Mouse (Mus musculus): Measurements from ENCODE around the gene Focad. TPM values are rescaled to one million over a fixed set of nuclear protein-coding genes. Genes with fewer than 3 reads are reported as not detected.

The Focad gene
- polyA plus RNA-seq, 1 experiment from 2014 or later = 14.6 TPM

DNA sequence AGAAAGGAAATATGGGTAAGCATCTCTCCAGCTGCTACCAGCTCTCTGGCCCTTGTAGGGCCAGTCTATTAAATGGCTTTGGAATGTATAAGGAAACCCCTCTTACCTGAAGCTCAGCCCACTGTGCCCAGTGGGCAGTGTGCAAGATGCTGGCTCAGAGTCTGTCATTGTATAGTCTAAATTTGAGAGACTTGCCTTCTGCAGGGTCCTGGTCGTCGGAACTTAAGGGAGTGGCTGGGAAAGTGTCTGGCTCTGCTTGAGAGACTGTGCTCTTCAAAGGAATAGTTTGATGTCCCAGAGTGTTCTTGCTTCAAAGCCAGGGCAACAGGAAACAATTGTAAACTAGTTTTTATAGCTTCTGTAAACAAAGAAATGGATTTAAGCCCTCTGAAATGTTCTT, 41.5 kb downstream of the Focad start:
- Histone ChIP-seq H3K9me3 (ENCODE audit: control insufficient read depth, low read length) (no peaks in the 10 kb centered on the region), H3K4me1 (replicated peaks; ENCODE audit: control insufficient read depth, insufficient read depth, low read length) (no peaks in the 10 kb centered on the region), H3K4me3 (ENCODE audit: low read depth, low read length) (no peak overlapping the region), H3K27ac (ENCODE audit: low read depth, low read length) (no peak overlapping the region), H3K36me3 (ENCODE audit: control insufficient read depth, insufficient read depth, low read length) (no peaks in the 10 kb centered on the region), H3K9ac (ENCODE audit: low read depth, low read length) (no peak overlapping the region), H3K27me3 (ENCODE audit: control insufficient read depth, insufficient read depth, low read length) (no peaks in the 10 kb centered on the region), H3K4me2 (replicated peaks; ENCODE audit: low read depth, low read length) (no peak overlapping the region)
- DNase-seq (ENCODE audit: low spot score) = no peak
- WGBS = 47% methylated on average over 2 of the region's 2 CpGs
- no peak for ATAC-seq (ENCODE audit: low FRiP score)

DNA sequence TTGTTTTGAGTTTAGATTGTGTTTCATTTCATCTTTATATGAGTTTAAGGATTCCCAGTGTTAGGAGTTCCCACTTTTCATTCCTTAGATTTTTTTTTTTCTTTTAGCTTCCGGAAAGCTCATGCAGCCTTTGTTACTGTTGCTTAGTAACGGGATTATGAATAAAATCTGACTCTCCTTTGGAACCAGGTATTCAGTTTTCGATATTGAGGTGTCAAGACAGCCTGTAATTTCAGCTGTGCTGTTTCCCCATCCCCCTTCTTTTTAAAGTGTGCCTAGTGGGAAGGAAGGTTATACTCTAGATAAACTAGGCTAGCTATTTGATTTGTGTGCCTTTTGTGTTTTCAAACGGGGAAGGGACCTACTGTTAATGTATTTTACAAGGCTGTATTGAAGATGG, 42.1 kb downstream of the Focad start:
- Histone ChIP-seq H3K9me3 (ENCODE audit: control insufficient read depth, low read length) (no peaks in the 10 kb centered on the region), H3K4me3 (ENCODE audit: low read depth, low read length) (no peak overlapping the region), H3K4me2 (replicated peaks; ENCODE audit: low read depth, low read length) (no peak overlapping the region), H3K4me1 (replicated peaks; ENCODE audit: control insufficient read depth, insufficient read depth, low read length) (no peaks in the 10 kb centered on the region), H3K27me3 (ENCODE audit: control insufficient read depth, insufficient read depth, low read length) (no peaks in the 10 kb centered on the region), H3K9ac (ENCODE audit: low read depth, low read length) (no peak overlapping the region), H3K36me3 (ENCODE audit: control insufficient read depth, insufficient read depth, low read length) (no peaks in the 10 kb centered on the region), H3K27ac (ENCODE audit: low read depth, low read length) (no peak overlapping the region)
- ATAC-seq (ENCODE audit: low FRiP score) (no peak), DNase-seq (ENCODE audit: low spot score) (no peak)
- WGBS = 61% methylated on average over 4 of the region's 4 CpGs

GRCm38 (mm10) chr4:88138366-88138917, 44.0 kb downstream of the Focad start:
- H3K27ac ChIP-seq (ENCODE audit: low read depth, low read length) = no peak overlapping the region
- H3K4me2 ChIP-seq (replicated peaks; ENCODE audit: low read depth, low read length) = no peak overlapping the region
- no peak for DNase-seq (ENCODE audit: low spot score)
- no peaks in the 10 kb centered on the region for H3K9me3 ChIP-seq (ENCODE audit: control insufficient read depth, low read length)
- no peak overlapping the region for H3K4me3 ChIP-seq (ENCODE audit: low read depth, low read length)
- no peaks in the 10 kb centered on the region for H3K4me1 ChIP-seq (replicated peaks; ENCODE audit: control insufficient read depth, insufficient read depth, low read length)
- no peaks in the 10 kb centered on the region for H3K36me3 ChIP-seq (ENCODE audit: control insufficient read depth, insufficient read depth, low read length)
- no peaks in the 10 kb centered on the region for H3K27me3 ChIP-seq (ENCODE audit: control insufficient read depth, insufficient read depth, low read length)
- no peak for ATAC-seq (ENCODE audit: low FRiP score)
- 90% methylated on average over 2 of the region's 2 CpGs for WGBS
- no peak overlapping the region for H3K9ac ChIP-seq (ENCODE audit: low read depth, low read length)

DNA sequence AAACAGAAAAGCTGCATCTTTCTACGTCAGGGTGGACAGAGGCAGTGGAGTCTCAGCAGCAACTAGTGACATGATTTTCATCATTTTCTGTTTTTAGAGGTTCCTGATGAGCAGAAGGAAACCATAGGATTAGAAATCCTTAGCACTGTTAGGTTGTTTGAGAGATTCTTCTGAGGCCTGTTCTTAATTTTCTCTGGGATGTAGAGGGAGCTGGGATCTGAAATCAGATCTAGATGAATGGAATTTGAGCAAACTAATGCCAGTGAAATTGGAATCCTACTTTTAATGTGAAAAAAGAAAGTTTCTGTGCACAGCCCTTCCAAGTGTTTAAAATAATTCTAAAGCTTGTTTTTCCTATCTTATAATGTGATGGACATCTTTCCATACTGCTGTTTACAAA, 55.0 kb downstream of the Focad start:
- WGBS = 87% methylated on average over 1 of the region's 1 CpGs
- H3K4me1 ChIP-seq (replicated peaks; ENCODE audit: control insufficient read depth, insufficient read depth, low read length) = no peaks in the 10 kb centered on the region
- DNase-seq (ENCODE audit: low spot score) = no peak

DNA sequence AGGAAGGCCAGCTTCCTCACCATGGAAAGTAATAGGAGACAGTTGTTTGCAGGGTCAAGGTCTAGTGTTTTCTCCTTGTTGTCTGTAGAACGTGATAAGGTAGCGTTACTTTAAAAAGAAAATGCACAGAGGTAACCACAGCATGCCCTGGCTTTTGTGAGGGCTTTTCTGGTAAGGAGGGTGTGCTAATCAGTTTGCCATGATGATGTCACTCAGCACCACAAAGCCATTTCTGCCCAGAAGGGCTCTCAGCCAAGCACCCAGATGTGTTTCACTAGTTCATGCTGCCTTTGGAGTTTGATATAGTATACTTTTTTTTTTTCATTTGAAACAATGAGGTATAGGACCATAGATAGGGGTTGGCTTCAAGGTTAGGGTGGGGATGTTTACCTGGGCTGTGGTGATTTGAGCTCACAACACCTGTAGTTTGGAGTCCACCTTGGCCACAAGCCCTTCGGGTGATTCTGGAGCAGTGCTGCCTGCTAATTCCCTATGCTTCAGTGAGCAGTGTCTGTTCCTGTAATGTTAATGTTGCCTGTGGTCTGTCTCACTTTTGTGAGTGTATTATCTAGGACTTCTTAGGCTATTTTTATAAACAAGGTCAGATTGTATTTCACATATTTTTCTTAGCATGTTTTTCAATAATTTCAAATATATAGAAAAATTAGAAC, 61.2 kb downstream of the Focad start:
- Histone ChIP-seq H3K4me3 (ENCODE audit: low read depth, low read length) (no peak overlapping the region), H3K4me2 (replicated peaks; ENCODE audit: low read depth, low read length) (no peak overlapping the region), H3K27ac (ENCODE audit: low read depth, low read length) (no peak overlapping the region), H3K9ac (ENCODE audit: low read depth, low read length) (no peak overlapping the region), H3K36me3 (ENCODE audit: control insufficient read depth, insufficient read depth, low read length) (no peaks in the 10 kb centered on the region), H3K9me3 (ENCODE audit: control insufficient read depth, low read length) (no peaks in the 10 kb centered on the region), H3K4me1 (replicated peaks; ENCODE audit: control insufficient read depth, insufficient read depth, low read length) (no peaks in the 10 kb centered on the region), H3K27me3 (ENCODE audit: control insufficient read depth, insufficient read depth, low read length) (no peaks in the 10 kb centered on the region)
- ATAC-seq (ENCODE audit: low FRiP score) (no peak), DNase-seq (ENCODE audit: low spot score) (no peak)
- 87% methylated on average over 3 of the region's 3 CpGs for WGBS

More for the DNA sequence above, 55.0 kb downstream of the Focad start:
- Histone ChIP-seq H3K27ac (ENCODE audit: low read depth, low read length) (no peak overlapping the region), H3K4me2 (replicated peaks; ENCODE audit: low read depth, low read length) (no peak overlapping the region), H3K4me3 (ENCODE audit: low read depth, low read length) (no peak overlapping the region), H3K9ac (ENCODE audit: low read depth, low read length) (no peak overlapping the region), H3K36me3 (ENCODE audit: control insufficient read depth, insufficient read depth, low read length) (no peaks in the 10 kb centered on the region), H3K27me3 (ENCODE audit: control insufficient read depth, insufficient read depth, low read length) (no peaks in the 10 kb centered on the region), H3K9me3 (ENCODE audit: control insufficient read depth, low read length) (no peaks in the 10 kb centered on the region)
- no peak for ATAC-seq (ENCODE audit: low FRiP score)

GRCm38 (mm10) chr4:88156961-88157360, 62.5 kb downstream of the Focad start:
- Histone ChIP-seq H3K27me3 (ENCODE audit: control insufficient read depth, insufficient read depth, low read length) (no peaks in the 10 kb centered on the region), H3K27ac (ENCODE audit: low read depth, low read length) (no peak overlapping the region), H3K4me2 (replicated peaks; ENCODE audit: low read depth, low read length) (no peak overlapping the region), H3K9ac (ENCODE audit: low read depth, low read length) (no peak overlapping the region), H3K36me3 (ENCODE audit: control insufficient read depth, insufficient read depth, low read length) (no peaks in the 10 kb centered on the region), H3K9me3 (ENCODE audit: control insufficient read depth, low read length) (no peaks in the 10 kb centered on the region), H3K4me3 (ENCODE audit: low read depth, low read length) (no peak overlapping the region), H3K4me1 (replicated peaks; ENCODE audit: control insufficient read depth, insufficient read depth, low read length) (no peaks in the 10 kb centered on the region)
- ATAC-seq (ENCODE audit: low FRiP score) (no peak), DNase-seq (ENCODE audit: low spot score) (no peak)
- WGBS = 86% methylated on average over 5 of the region's 5 CpGs

DNA sequence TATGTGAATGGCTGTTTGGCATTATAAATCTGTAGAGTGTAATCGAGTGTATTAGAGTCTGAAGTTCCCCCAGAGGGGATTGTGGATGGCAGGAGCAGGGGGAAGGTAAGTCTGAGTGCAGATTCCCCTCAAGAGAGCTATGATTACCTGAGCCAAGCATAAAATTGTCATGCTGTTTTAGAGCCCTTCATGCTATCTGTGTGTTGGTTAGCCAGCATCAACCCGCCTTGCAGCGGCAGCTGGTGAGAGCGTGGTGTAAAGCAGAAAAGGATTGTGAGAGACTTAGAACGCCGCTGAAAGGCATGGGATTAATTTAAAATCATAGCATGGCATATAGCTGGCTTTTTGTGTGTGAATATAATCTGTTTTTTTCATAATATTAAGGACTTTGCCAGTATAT, 63.2 kb downstream of the Focad start:
- no peak overlapping the region for H3K4me2 ChIP-seq (replicated peaks; ENCODE audit: low read depth, low read length)
- no peaks in the 10 kb centered on the region for H3K27me3 ChIP-seq (ENCODE audit: control insufficient read depth, insufficient read depth, low read length)
- no peak for DNase-seq (ENCODE audit: low spot score)
- H3K4me1 ChIP-seq (replicated peaks; ENCODE audit: control insufficient read depth, insufficient read depth, low read length) = no peaks in the 10 kb centered on the region
- ATAC-seq (ENCODE audit: low FRiP score) = no peak
- H3K27ac ChIP-seq (ENCODE audit: low read depth, low read length) = no peak overlapping the region
- WGBS = 95% methylated on average over 6 of the region's 6 CpGs
- H3K9ac ChIP-seq (ENCODE audit: low read depth, low read length) = no peak overlapping the region
- no peaks in the 10 kb centered on the region for H3K36me3 ChIP-seq (ENCODE audit: control insufficient read depth, insufficient read depth, low read length)
- H3K9me3 ChIP-seq (ENCODE audit: control insufficient read depth, low read length) = no peaks in the 10 kb centered on the region
- no peak overlapping the region for H3K4me3 ChIP-seq (ENCODE audit: low read depth, low read length)

DNA sequence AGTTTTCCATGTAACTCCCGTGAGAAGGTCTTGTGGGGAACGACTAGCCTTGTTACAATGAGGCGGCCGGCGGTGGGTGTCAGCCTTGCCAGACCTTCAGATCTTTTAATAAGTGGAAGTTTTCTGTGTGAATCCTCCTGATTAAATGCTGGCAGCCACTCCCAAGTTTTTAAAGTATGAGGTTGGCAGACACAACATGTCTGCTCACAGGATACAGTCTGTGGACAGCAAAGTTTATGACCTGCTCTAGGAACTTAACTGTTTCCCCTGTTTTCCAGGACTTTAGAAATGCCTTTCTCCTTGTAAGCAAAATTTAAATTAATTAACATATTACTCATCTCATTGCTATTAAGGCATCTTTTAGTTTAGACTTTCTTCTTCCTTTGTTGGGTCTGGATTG, 64.8 kb downstream of the Focad start:
- WGBS = 94% methylated on average over 5 of the region's 5 CpGs
- Histone ChIP-seq H3K36me3 (ENCODE audit: control insufficient read depth, insufficient read depth, low read length) (no peaks in the 10 kb centered on the region), H3K4me2 (replicated peaks; ENCODE audit: low read depth, low read length) (no peak overlapping the region), H3K27ac (ENCODE audit: low read depth, low read length) (no peak overlapping the region), H3K9me3 (ENCODE audit: control insufficient read depth, low read length) (no peaks in the 10 kb centered on the region), H3K9ac (ENCODE audit: low read depth, low read length) (no peak overlapping the region), H3K4me1 (replicated peaks; ENCODE audit: control insufficient read depth, insufficient read depth, low read length) (no peaks in the 10 kb centered on the region), H3K27me3 (ENCODE audit: control insufficient read depth, insufficient read depth, low read length) (no peaks in the 10 kb centered on the region), H3K4me3 (ENCODE audit: low read depth, low read length) (no peak overlapping the region)
- no peak for ATAC-seq (ENCODE audit: low FRiP score)
- DNase-seq (ENCODE audit: low spot score) = no peak

- Histone ChIP-seq H3K4me2 (replicated peaks; ENCODE audit: low read depth, low read length) (no peak overlapping the region), H3K27ac (ENCODE audit: low read depth, low read length) (no peak overlapping the region), H3K4me3 (ENCODE audit: low read depth, low read length) (no peak overlapping the region), H3K36me3 (ENCODE audit: control insufficient read depth, insufficient read depth, low read length) (no peaks in the 10 kb centered on the region), H3K27me3 (ENCODE audit: control insufficient read depth, insufficient read depth, low read length) (no peaks in the 10 kb centered on the region), H3K9ac (ENCODE audit: low read depth, low read length) (no peak overlapping the region), H3K9me3 (ENCODE audit: control insufficient read depth, low read length) (no peaks in the 10 kb centered on the region), H3K4me1 (replicated peaks; ENCODE audit: control insufficient read depth, insufficient read depth, low read length) (no peaks in the 10 kb centered on the region)
- DNase-seq (ENCODE audit: low spot score) (no peak), ATAC-seq (ENCODE audit: low FRiP score) (no peak)
- WGBS = 79% methylated on average over 6 of the region's 6 CpGs
Observed at GRCm38 (mm10) chr4:88159700-88160099, 65.3 kb downstream of the Focad start.

Data from hindbrain, embryonic 11.5 days (tissue).